Comparison of ENCODE assay signal across 23 mouse cellular contexts in the genomic region with DNA sequence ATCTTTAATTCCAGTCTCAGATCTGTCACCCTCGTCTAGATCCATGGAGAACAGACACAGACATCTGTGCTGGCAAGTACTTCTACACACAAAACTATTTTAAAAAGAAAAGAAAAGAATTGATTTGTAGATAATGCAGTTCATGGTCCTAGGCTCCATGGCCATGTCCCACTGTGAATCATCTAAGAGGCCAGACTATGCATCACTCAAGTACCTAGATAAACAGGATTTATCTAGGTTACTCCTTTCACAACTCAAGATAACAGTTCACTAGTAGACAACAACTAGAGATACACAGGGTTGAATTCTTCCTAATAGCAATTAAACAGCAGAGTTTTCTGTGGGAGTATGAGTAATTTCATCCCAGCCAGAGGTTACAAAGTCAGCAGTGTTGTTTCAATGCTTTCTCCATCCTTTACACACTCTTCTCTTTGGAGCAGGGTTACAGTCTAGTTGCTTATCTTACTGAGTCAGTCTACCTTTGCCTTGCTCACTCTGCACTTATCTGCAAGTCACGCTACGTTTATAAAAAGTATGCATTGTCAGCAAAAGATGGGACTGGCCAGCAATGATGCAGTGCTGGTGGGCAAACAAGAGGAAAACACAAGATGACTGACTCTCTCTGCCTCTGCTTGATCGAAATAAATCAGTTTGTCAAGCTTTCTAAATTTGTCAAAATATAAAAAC. TPM values are rescaled to one million over a fixed set of nuclear protein-coding genes. Genes with fewer than 3 reads are reported as not detected.
A peak's percentile ranks its signal among the peaks of the same experiment; 100 is the strongest.
DNase-seq lines count a peak whose midpoint lies in the region; ATAC-seq and TF ChIP-seq lines count a peak whose summit lies in the region.
"Had no signal": no experiment of that assay in that cellular context is flagged by ENCODE, and none has a peak within 500 bp of the region (broad histone marks: within the 10 kb centered on the region; RNA-seq: fewer than 3 reads in every experiment).

No protein-coding gene starts in this region.

- H3K36me3 ChIP-seq in G1E (replicated peaks) (no peaks in the 10 kb centered on the region), myocyte (ENCODE audit: control insufficient read depth, insufficient read depth) (no peaks in the 10 kb centered on the region)
- no peaks in the 10 kb centered on the region for H3K36me3 ChIP-seq in liver, embryonic 12.5 days
- H3K36me3 ChIP-seq: embryonic facial prominence, embryonic 13.5 days; heart, embryonic 10.5 days; limb, embryonic 15.5 days; neural tube, embryonic 13.5 days had no signal

- ATAC-seq in G1E (ENCODE audit: extremely low read depth, insufficient number of reproducible peaks, low FRiP score, poor library complexity, severe bottlenecking) = peak; percentile 69
- peak; percentile 84 for ATAC-seq in liver, embryonic 12.5 days

- H3K4me2 ChIP-seq in liver, embryonic 12.5 days = peak overlapping the region; percentile 29
- H3K4me2 ChIP-seq in myocyte (ENCODE audit: low read depth) = peak overlapping the region; percentile 46
- H3K4me2 ChIP-seq: embryonic facial prominence, embryonic 13.5 days; hindbrain, embryonic 14.5 days; limb, embryonic 15.5 days; neural tube, embryonic 13.5 days had no signal

- no peak overlapping the region for H3K4me3 ChIP-seq in G1E (ENCODE audit: low read depth, low read length)
- H3K4me3 ChIP-seq in embryonic fibroblast, embryonic 13.5 days (ENCODE audit: insufficient read depth, low read length) = no peak overlapping the region
- no peak overlapping the region for H3K4me3 ChIP-seq in liver, embryonic 12.5 days
- H3K4me3 ChIP-seq in myocyte = no peak overlapping the region
- H3K4me3 ChIP-seq: embryonic facial prominence, embryonic 13.5 days; heart, embryonic 10.5 days; limb, embryonic 15.5 days; neural tube, embryonic 13.5 days had no signal

- H3K4me1 ChIP-seq in G1E (ENCODE audit: insufficient read depth, low read depth, low read length) = peaks cover 38% of the 10 kb centered on the region
- H3K4me1 ChIP-seq in embryonic fibroblast, embryonic 13.5 days (ENCODE audit: control insufficient read depth, insufficient read depth, low read length) = peaks cover 13% of the 10 kb centered on the region
- H3K4me1 ChIP-seq in liver, embryonic 12.5 days = peaks cover 50% of the 10 kb centered on the region
- H3K4me1 ChIP-seq: heart, embryonic 10.5 days had no signal

- H3K9ac ChIP-seq in liver, embryonic 12.5 days = no peak overlapping the region
- H3K9ac ChIP-seq: embryonic facial prominence, embryonic 13.5 days; hindbrain, embryonic 14.5 days; limb, embryonic 15.5 days; neural tube, embryonic 13.5 days had no signal

- no peak for TF ChIP-seq CTCF in G1E (IDR thresholded peaks at IDR 0.05; ENCODE audit: low read depth, low read length)
- no peak for TF ChIP-seq CTCF in embryonic fibroblast, embryonic 13.5 days (IDR thresholded peaks at IDR 0.05; ENCODE audit: borderline replicate concordance, insufficient read depth, low read length)

- no peaks in the 10 kb centered on the region for H3K79me2 ChIP-seq in myocyte (ENCODE audit: control insufficient read depth, insufficient read depth)

- DNase-seq in G1E (ENCODE audit: low spot score) = no peak
- no peak for DNase-seq in layer of hippocampus, postnatal 14 days (ENCODE audit: low spot score in 2 of 2)
- DNase-seq in testis, postnatal 10 days (ENCODE audit: low spot score) = no peak
- DNase-seq in kidney, postnatal 25 days = no peak
- DNase-seq: adrenal gland, adult 8-10 months; cerebellum, adult 18-20 months; gastrocnemius, postnatal 36 days; heart, postnatal 10 days; kidney, adult 2 months; kidney, postnatal 14 days; layer of hippocampus, adult 9-11 months; lung, postnatal 10 days; spleen, adult 18-20 months; thymus, postnatal 4 days had no signal

- H3K27ac ChIP-seq in embryonic fibroblast, embryonic 13.5 days (ENCODE audit: insufficient read depth, low read length) = peak overlapping the region; percentile 70
- H3K27ac ChIP-seq in liver, embryonic 12.5 days = peak overlapping the region; percentile 75
- H3K27ac ChIP-seq: embryonic facial prominence, embryonic 13.5 days; heart, embryonic 10.5 days; hindbrain, embryonic 14.5 days; limb, embryonic 15.5 days; neural tube, embryonic 13.5 days had no signal

- no peak overlapping the region for H3ac ChIP-seq in myocyte (ENCODE audit: control insufficient read depth, insufficient read length)

- H3K9me3 ChIP-seq in G1E (replicated peaks) = no peaks in the 10 kb centered on the region
- H3K9me3 ChIP-seq in liver, embryonic 12.5 days (replicated peaks) = no peaks in the 10 kb centered on the region
- H3K9me3 ChIP-seq: embryonic facial prominence, embryonic 13.5 days; heart, embryonic 10.5 days; limb, embryonic 15.5 days; neural tube, embryonic 13.5 days had no signal

- TF ChIP-seq POLR2A in embryonic fibroblast, embryonic 13.5 days (IDR thresholded peaks at IDR 0.05; ENCODE audit: low read depth, low read length) = no peak
- TF ChIP-seq POLR2A in myocyte (IDR thresholded peaks at IDR 0.05; ENCODE audit: insufficient read length, low read depth) = no peak

- no peaks in the 10 kb centered on the region for H3K27me3 ChIP-seq in G1E (ENCODE audit: insufficient read depth, low read length)
- H3K27me3 ChIP-seq in liver, embryonic 12.5 days (replicated peaks) = 0 out of 2 replicates have a peak, but pooled peaks cover 3% of the 10 kb centered on the region
- H3K27me3 ChIP-seq in myocyte (ENCODE audit: control insufficient read depth, insufficient read depth, insufficient read length) = no peaks in the 10 kb centered on the region
- H3K27me3 ChIP-seq: embryonic facial prominence, embryonic 13.5 days; limb, embryonic 15.5 days; neural tube, embryonic 13.5 days had no signal

- 35% methylated on average over 4 of the region's 4 CpGs for WGBS in liver, embryonic 12.5 days (ENCODE audit: insufficient replicate concordance)

TF ChIP-seq in myocyte, 11 proteins besides CTCF, POLR2A, EP300 and RAD21:
- no peak for TF ChIP-seq MAX (IDR thresholded peaks at IDR 0.05; ENCODE audit: low read depth)
- TF ChIP-seq MYOD1 (IDR thresholded peaks at IDR 0.05; ENCODE audit: control insufficient read depth in 1 of 3, insufficient read length in 2 of 3, low read depth in 2 of 3) = no peak

RNA-seq across cellular contexts. Expression of gene Enpp3, which starts 20.5 kb away (rescaled TPM):
- total RNA-seq in G1E (2014; fragmentation: Nextera tagmentation) (0.63 TPM in 1 of 2 replicates, not detected in the other), G1E (2017) (0.12 and 0.27 TPM in 2 replicates)
- polyA plus RNA-seq in G1E (2012) (not detected in 2 replicates), myocyte (2012; fragmentation: generic; extraction: Trizol) (3.6 TPM)
- polyA plus RNA-seq in embryonic fibroblast, embryonic 13.5 days (2011; ENCODE audit: insufficient read length, low read depth, missing spikeins) = 5.0 and 10.9 TPM in 2 replicates
- polyA plus RNA-seq in liver, embryonic 12.5 days (2016; fragmentation: Nextera tagmentation; extraction: Ambion mirVana) = 1.3 and 2.1 TPM in 2 replicates
- 1 to 10 TPM in 1 of 2 experiments, under 1 TPM in 1; 0.88 to 2.1 TPM for total RNA-seq in layer of hippocampus, postnatal 14 days (2021)
- total RNA-seq: monocyte, adult 5-6 weeks had no signal

RNA-seq across cellular contexts. Expression of gene Med23, which starts 47.7 kb away (rescaled TPM):
- total RNA-seq in G1E (2014; fragmentation: Nextera tagmentation) (48.9 and 52.8 TPM in 2 replicates), G1E (2017) (30.0 and 34.0 TPM in 2 replicates)
- polyA plus RNA-seq in G1E (2012) (8.9 and 13.7 TPM in 2 replicates), myocyte (2012; fragmentation: generic; extraction: Trizol) (9.7 TPM)
- polyA plus RNA-seq in embryonic fibroblast, embryonic 13.5 days (2011; ENCODE audit: insufficient read length, low read depth, missing spikeins) = 26.2 and 32.6 TPM in 2 replicates
- 11.3 and 11.6 TPM in 2 replicates for polyA plus RNA-seq in liver, embryonic 12.5 days (2016; fragmentation: Nextera tagmentation; extraction: Ambion mirVana)
- 10 to 100 TPM; 26.2 to 29.0 TPM for total RNA-seq in layer of hippocampus, postnatal 14 days (2021)
